In the genomic region with DNA sequence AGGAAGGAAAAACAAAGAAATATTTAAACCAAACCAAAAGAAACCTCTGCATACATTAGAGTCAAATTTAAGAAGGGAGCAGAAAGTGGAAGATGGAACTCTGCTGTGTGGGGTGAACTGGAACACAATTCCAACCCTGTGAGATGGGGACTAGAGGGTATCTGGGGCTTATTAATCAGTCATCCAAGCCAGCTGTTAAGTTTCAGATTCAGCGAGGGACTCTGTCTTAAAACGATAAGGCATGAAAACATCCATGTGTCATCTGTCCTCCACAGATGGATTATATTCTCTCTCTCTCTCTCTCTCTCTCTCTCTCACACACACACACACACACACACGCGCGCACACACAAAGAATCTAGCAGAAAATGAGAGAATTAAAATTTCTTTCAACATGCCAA, we compare ENCODE assay signal across 19 mouse cellular contexts.
DNase-seq lines count a peak whose midpoint lies in the region; ATAC-seq and TF ChIP-seq lines count a peak whose summit lies in the region.
"Had no signal": no experiment of that assay in that cellular context is flagged by ENCODE, and none has a peak within 500 bp of the region (broad histone marks: within the 10 kb centered on the region; RNA-seq: fewer than 3 reads in every experiment).

No protein-coding gene starts in this region.

- no peaks in the 10 kb centered on the region for H3K36me3 ChIP-seq in kidney, postnatal 0 days (ENCODE audit: insufficient read depth, low read length)
- H3K36me3 ChIP-seq in lung, embryonic 15.5 days = no peaks in the 10 kb centered on the region
- H3K36me3 ChIP-seq: embryonic facial prominence, embryonic 15.5 days; forebrain, embryonic 10.5 days; heart, embryonic 10.5 days had no signal

- WGBS in kidney, postnatal 0 days = 65% methylated on average over 5 of the region's 5 CpGs
- WGBS in lung, embryonic 15.5 days = 51% methylated on average over 5 of the region's 5 CpGs

- DNase-seq in kidney, adult 9 months = peak; percentile 16
- no peak for DNase-seq in kidney, postnatal 36 days
- DNase-seq in kidney, postnatal 0 days (ENCODE audit: low spot score) = peak; percentile 61
- DNase-seq in kidney, adult 11 months = no peak
- no peak for DNase-seq in lung, postnatal 36 days
- DNase-seq in kidney, postnatal 4 days = peak; percentile 16 to 17
- DNase-seq: adrenal gland, postnatal 10 days; cerebellum, adult 11 months; cerebellum, adult 8-10 months; cerebellum, postnatal 14 days; embryo, embryonic 11 days; gastrocnemius, postnatal 36 days; heart, postnatal 10 days had no signal

- TF ChIP-seq CTCF in kidney, postnatal 0 days (IDR thresholded peaks at IDR 0.05; ENCODE audit: low read depth) = no peak

- no peak for ATAC-seq in kidney, postnatal 0 days (replicated peaks; ENCODE audit: low FRiP score, low read depth)
- peak; percentile 62; the same call in 1 of the 2 replicates for ATAC-seq in lung, embryonic 15.5 days (ENCODE audit: borderline replicate concordance, extremely low read depth, low FRiP score, low TSS enrichment)
- ATAC-seq: forebrain, embryonic 14.5 days had no signal

- no peak overlapping the region for H3K27ac ChIP-seq in kidney, postnatal 0 days
- no peak overlapping the region for H3K27ac ChIP-seq in lung, embryonic 15.5 days
- H3K27ac ChIP-seq: embryonic facial prominence, embryonic 15.5 days; forebrain, embryonic 10.5 days; heart, embryonic 10.5 days had no signal

- no peak overlapping the region for H3K4me2 ChIP-seq in kidney, postnatal 0 days (ENCODE audit: low read length)
- no peak overlapping the region for H3K4me2 ChIP-seq in lung, embryonic 15.5 days
- H3K4me2 ChIP-seq: embryonic facial prominence, embryonic 15.5 days had no signal

- H3K9ac ChIP-seq in kidney, postnatal 0 days (ENCODE audit: low read depth, low read length) = no peak overlapping the region
- no peak overlapping the region for H3K9ac ChIP-seq in lung, embryonic 15.5 days
- H3K9ac ChIP-seq: embryonic facial prominence, embryonic 15.5 days had no signal

- H3K9me3 ChIP-seq in kidney, postnatal 0 days (replicated peaks; ENCODE audit: low read length) = no peaks in the 10 kb centered on the region
- no peaks in the 10 kb centered on the region for H3K9me3 ChIP-seq in lung, embryonic 15.5 days
- H3K9me3 ChIP-seq: embryonic facial prominence, embryonic 15.5 days; forebrain, embryonic 10.5 days; heart, embryonic 10.5 days had no signal

- no peaks in the 10 kb centered on the region for H3K4me1 ChIP-seq in kidney, postnatal 0 days (replicated peaks; ENCODE audit: insufficient read depth, low read length)
- H3K4me1 ChIP-seq in lung, embryonic 15.5 days = no peaks in the 10 kb centered on the region; the same call in 1 of the 2 replicates
- H3K4me1 ChIP-seq: forebrain, embryonic 10.5 days; heart, embryonic 10.5 days had no signal

- H3K27me3 ChIP-seq in kidney, postnatal 0 days (ENCODE audit: insufficient read depth, low read length) = no peaks in the 10 kb centered on the region
- no peaks in the 10 kb centered on the region for H3K27me3 ChIP-seq in lung, embryonic 15.5 days
- H3K27me3 ChIP-seq: embryonic facial prominence, embryonic 15.5 days had no signal

- H3K4me3 ChIP-seq in kidney, postnatal 0 days (replicated peaks; ENCODE audit: low read depth, low read length) = no peak overlapping the region
- H3K4me3 ChIP-seq in lung, embryonic 15.5 days = no peak overlapping the region
- H3K4me3 ChIP-seq: embryonic facial prominence, embryonic 15.5 days; erythroblast, embryonic 14.5 days; forebrain, embryonic 10.5 days; heart, embryonic 10.5 days had no signal

Comparison
In these comparisons a context has a peak if more than half of its experiments do, and no peak if none do; other contexts are left out.
1. DNase-seq: peak in kidney, adult 9 months (single experiment), kidney, postnatal 0 days (single experiment) and kidney, postnatal 4 days (2 of 2); none in kidney, postnatal 36 days (0 of 2), kidney, adult 11 months (single experiment) and lung, postnatal 36 days (single experiment).